Mouse (Mus musculus) hindbrain, embryonic 16.5 days (tissue): Measurements from ENCODE around the gene Gm17409. TPM values are rescaled to one million over a fixed set of nuclear protein-coding genes. Genes with fewer than 3 reads are reported as not detected.

Source experiments
- ATAC-seq: fragments of 200-750 bp; cut with Nextera tagmentation; 2 replicates; pipeline ENCODE4 v1.8.0; 2017; ENCODE audit warnings: moderate TSS enrichment, moderate library complexity
- H3K27ac ChIP-seq: fragments of 300-500 bp; sonication (generic); 2 replicates; pipeline ENCODE4 v1.5.1; 2014; ENCODE audit warnings: low read depth, mild to moderate bottlenecking, control low read depth, low read length, moderate library complexity
- H3K27me3 ChIP-seq: fragments of 300-500 bp; sonication (generic); replicated peaks from 2 replicates; pipeline ENCODE4 v1.6.1; 2014; ENCODE audit warnings: low read length; ENCODE audit not compliant: control insufficient read depth, insufficient read depth
- H3K36me3 ChIP-seq: fragments of 300-500 bp; sonication (generic); 2 replicates; pipeline ENCODE4 v1.6.1; 2014; ENCODE audit warnings: mild to moderate bottlenecking, low read length, moderate library complexity, mixed read lengths; ENCODE audit not compliant: control insufficient read depth, insufficient read depth
- H3K4me1 ChIP-seq: fragments of 300-500 bp; sonication (generic); 2 replicates; pipeline ENCODE4 v1.6.1; 2014; ENCODE audit warnings: low read depth, low read length; ENCODE audit not compliant: control insufficient read depth, insufficient read depth
- H3K4me2 ChIP-seq: fragments of 300-500 bp; sonication (generic); 2 replicates; pipeline ENCODE4 v1.6.1; 2014; ENCODE audit warnings: mild to moderate bottlenecking, low read length, control low read depth, moderate library complexity
- H3K4me3 ChIP-seq: fragments of 300-500 bp; sonication (generic); 2 replicates; pipeline ENCODE4 v1.5.1; 2014; ENCODE audit warnings: mild to moderate bottlenecking, low read length, control low read depth, moderate library complexity
- H3K9ac ChIP-seq: fragments of 300-500 bp; sonication (generic); 2 replicates; pipeline ENCODE4 v1.6.1; 2014; ENCODE audit warnings: low read depth, mild to moderate bottlenecking, control low read depth, low read length, moderate library complexity
- H3K9me3 ChIP-seq: fragments of 300-500 bp; sonication (generic); 2 replicates; pipeline ENCODE4 v1.6.1; 2014; ENCODE audit warnings: mild to moderate bottlenecking, low read length, moderate library complexity; ENCODE audit not compliant: control insufficient read depth
- WGBS: fragments of 180-500 bp; shearing (Covaris S2); extraction: QIAGEN DNeasy Blood & Tissue Kit; methylation state at CpG from one replicate; pipeline ENCODE4 v1.1.7; 2014; 5-methylcytosine and 5-hydroxymethylcytosine counted together
- polyA plus RNA-seq: library from polyadenylated mRNA; unstranded; fragments of >200 nt; fragmentation: Nextera tagmentation; extraction: Ambion mirVana; gene quantifications from 2 replicates; pipeline ENCODE4 v1.2.1, GENCODE M21; 2015

The Gm17409 gene
- polyA plus RNA-seq, 1 experiment from 2014 or later, result not detected

- no peaks in the 10 kb centered on the region for H3K36me3 ChIP-seq
- H3K4me1 ChIP-seq, result peaks cover 3% of the 10 kb centered on the region
- H3K4me3 ChIP-seq, result no peak overlapping the region
- H3K27ac ChIP-seq, result no peak overlapping the region
- 44% methylated on average over 15 of the region's 15 CpGs for WGBS
- peak; percentile 50; the same call in 1 of the 2 replicates for ATAC-seq
- H3K9me3 ChIP-seq, result no peaks in the 10 kb centered on the region
- no peak overlapping the region for H3K4me2 ChIP-seq
- H3K9ac ChIP-seq, result no peak overlapping the region
- no peaks in the 10 kb centered on the region for H3K27me3 ChIP-seq
Observed at GRCm38 (mm10) chr2:58516000-58516399, 46.1 kb downstream of the Gm17409 start.

GRCm38 (mm10) chr2:58516920-58517319 is 47.0 kb downstream of the Gm17409 start:
- Histone ChIP-seq H3K27ac (no peak overlapping the region), H3K27me3 (no peaks in the 10 kb centered on the region), H3K4me2 (no peak overlapping the region), H3K9me3 (no peaks in the 10 kb centered on the region), H3K9ac (no peak overlapping the region), H3K4me1 (peaks cover 3% of the 10 kb centered on the region), H3K4me3 (no peak overlapping the region), H3K36me3 (no peaks in the 10 kb centered on the region)
- ATAC-seq, result no peak
- whole genome bisulfite sequencing, result 76% methylated on average over 6 of the region's 6 CpGs

DNA sequence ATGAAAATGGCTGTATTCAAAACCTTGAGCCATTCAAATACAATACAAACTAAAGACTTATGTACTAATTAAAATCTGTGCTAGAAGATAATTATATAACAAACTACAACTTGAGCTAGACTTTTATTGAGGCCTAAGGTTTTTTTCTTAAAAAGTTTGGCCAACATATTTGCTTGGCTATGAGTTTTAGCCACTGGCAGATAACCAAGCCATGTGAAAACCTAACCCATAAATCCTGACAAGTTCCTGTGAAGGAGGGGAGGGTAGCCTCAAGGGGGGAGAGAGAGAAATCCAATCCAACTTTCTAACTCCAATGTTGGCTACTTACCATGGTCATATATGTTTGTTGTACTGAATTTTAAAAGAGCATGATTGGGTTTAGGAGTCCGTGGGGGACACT is 48.6 kb downstream of the Gm17409 start:
- ATAC-seq, result no peak
- Histone ChIP-seq H3K27ac (no peak overlapping the region), H3K36me3 (no peaks in the 10 kb centered on the region), H3K4me1 (peaks cover 3% of the 10 kb centered on the region), H3K4me2 (no peak overlapping the region), H3K27me3 (no peaks in the 10 kb centered on the region), H3K4me3 (no peak overlapping the region), H3K9me3 (no peaks in the 10 kb centered on the region), H3K9ac (no peak overlapping the region)
- WGBS, result 91% methylated on average over 1 of the region's 1 CpGs

Other genes with a start within 250 kb of the Gm17409 start
- 0.54 and 0.64 TPM in 2 replicates for gene Acvr1c, start 112.2 kb upstream of the Gm17409 start, polyA plus RNA-seq
- gene Acvr1, start 97.0 kb downstream of the Gm17409 start, polyA plus RNA-seq, result 4.6 and 5.1 TPM in 2 replicates
- 14.6 and 15.1 TPM in 2 replicates for gene Upp2, start 97.2 kb downstream of the Gm17409 start, polyA plus RNA-seq